Mouse (Mus musculus) heart, embryonic 13.5 days (tissue): ENCODE results near the gene Tlr5. TPM values are rescaled to one million over a fixed set of nuclear protein-coding genes. Genes with fewer than 3 reads are reported as not detected.
A peak's percentile ranks its signal among the peaks of the same experiment; 100 is the strongest.

ENCODE experiments used
- ATAC-seq: fragments of 200-750 bp; cut with Nextera tagmentation; 2 replicates; pipeline ENCODE4 v1.8.0; 2017; ENCODE audit warnings: moderate TSS enrichment; ENCODE audit not compliant: insufficient number of reproducible peaks, low FRiP score, low TSS enrichment; ENCODE audit errors: extremely low read depth
- H3K27ac ChIP-seq: fragments of 300-500 bp; sonication (generic); replicated peaks from 2 replicates; pipeline ENCODE4 v1.5.1; 2015; ENCODE audit warnings: moderate library complexity, mild to moderate bottlenecking, inconsistent platforms
- H3K27me3 ChIP-seq: fragments of 300-500 bp; sonication (generic); replicated peaks from 2 replicates; pipeline ENCODE4 v1.6.1; 2015; ENCODE audit warnings: mild to moderate bottlenecking, inconsistent platforms
- H3K36me3 ChIP-seq: fragments of 300-500 bp; sonication (generic); 2 replicates; pipeline ENCODE4 v1.6.1; 2015; ENCODE audit warnings: mild to moderate bottlenecking, inconsistent platforms
- H3K4me1 ChIP-seq: fragments of 300-500 bp; sonication (generic); 2 replicates; pipeline ENCODE4 v1.6.1; 2015; ENCODE audit warnings: inconsistent platforms
- H3K4me2 ChIP-seq: fragments of 300-500 bp; sonication (generic); 2 replicates; pipeline ENCODE4 v1.6.1; 2015; ENCODE audit warnings: inconsistent platforms, mild to moderate bottlenecking, moderate library complexity
- H3K4me3 ChIP-seq: fragments of 300-500 bp; sonication (generic); 2 replicates; pipeline ENCODE4 v1.5.1; 2015; ENCODE audit warnings: moderate library complexity, mild to moderate bottlenecking, inconsistent platforms
- H3K9ac ChIP-seq: fragments of 300-500 bp; sonication (generic); 2 replicates; pipeline ENCODE4 v1.6.1; 2015; ENCODE audit warnings: inconsistent platforms, mild to moderate bottlenecking, moderate library complexity
- H3K9me3 ChIP-seq: fragments of 300-500 bp; sonication (generic); 2 replicates; pipeline ENCODE4 v1.6.1; 2016; ENCODE audit warnings: inconsistent platforms
- WGBS: fragments of 180-500 bp; shearing (Covaris S2); methylation state at CpG from one replicate; pipeline ENCODE4 v1.1.7; 2015; ENCODE audit warnings: mixed read lengths; 5-methylcytosine and 5-hydroxymethylcytosine counted together
- polyA plus RNA-seq: library from polyadenylated mRNA; unstranded; fragments of >200 nt; fragmentation: Nextera tagmentation; extraction: Ambion mirVana; gene quantifications from 2 replicates; pipeline ENCODE4 v1.2.1, GENCODE M21; 2015

Gene Tlr5
- polyA plus RNA-seq: 3.1 and 3.6 TPM in 2 replicates

DNA sequence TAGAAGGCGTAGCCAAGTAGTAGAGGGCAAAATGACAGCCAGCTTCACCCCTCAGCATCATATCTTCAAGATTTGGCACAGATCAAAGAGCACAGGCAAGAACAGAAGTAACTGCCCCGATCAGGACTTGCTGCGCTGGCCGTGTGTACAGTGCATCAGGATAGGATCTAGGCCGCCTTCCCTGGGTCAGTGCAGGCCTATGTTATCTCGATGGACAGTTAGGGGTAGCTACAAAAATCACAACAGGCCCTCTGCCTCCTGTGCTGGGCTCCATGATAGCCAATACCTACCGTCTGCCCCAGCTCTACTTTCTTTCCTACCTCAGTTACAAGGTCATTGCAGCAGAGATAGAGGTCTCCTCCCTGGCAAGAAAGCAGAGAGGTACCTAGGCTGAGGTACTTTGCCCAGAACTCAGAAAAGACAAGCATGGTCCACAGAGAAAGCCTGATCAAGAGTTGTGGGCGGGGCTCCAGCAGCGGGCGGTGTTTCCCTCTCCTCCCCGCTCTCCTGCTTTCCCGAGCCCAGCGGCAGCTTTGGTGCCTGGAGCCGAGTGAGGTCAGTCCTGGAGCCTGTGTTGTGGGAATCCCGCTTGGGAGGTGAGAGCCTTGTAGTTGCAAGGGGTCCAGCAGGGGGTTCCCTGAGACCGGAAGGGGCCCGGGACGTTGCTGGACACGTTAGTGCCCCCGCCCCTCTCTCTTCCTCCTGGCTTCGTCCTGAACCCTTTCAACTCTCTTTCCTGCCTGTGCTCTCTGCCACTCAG is at the start of gene Tlr5:
Gene Tlr5, plus strand, starts transcription at position 502 of the 760 bp plus-strand sequence.
- Histone ChIP-seq H3K9ac (peak within 1 kb of the TSS; percentile 79), H3K36me3 (peaks cover 6% of the 10 kb centered on the region; the same call in 1 of the 2 replicates), H3K27me3 (no peaks in the 10 kb centered on the region), H3K4me2 (peak within 1 kb of the TSS; percentile 72), H3K27ac (peak within 1 kb of the TSS; percentile 91), H3K4me3 (peak within 1 kb of the TSS; percentile 53), H3K4me1 (peaks cover 78% of the 10 kb centered on the region), H3K9me3 (no peaks in the 10 kb centered on the region)
- WGBS: 6% methylated on average over 21 of the region's 21 CpGs
- ATAC-seq: no peak

DNA sequence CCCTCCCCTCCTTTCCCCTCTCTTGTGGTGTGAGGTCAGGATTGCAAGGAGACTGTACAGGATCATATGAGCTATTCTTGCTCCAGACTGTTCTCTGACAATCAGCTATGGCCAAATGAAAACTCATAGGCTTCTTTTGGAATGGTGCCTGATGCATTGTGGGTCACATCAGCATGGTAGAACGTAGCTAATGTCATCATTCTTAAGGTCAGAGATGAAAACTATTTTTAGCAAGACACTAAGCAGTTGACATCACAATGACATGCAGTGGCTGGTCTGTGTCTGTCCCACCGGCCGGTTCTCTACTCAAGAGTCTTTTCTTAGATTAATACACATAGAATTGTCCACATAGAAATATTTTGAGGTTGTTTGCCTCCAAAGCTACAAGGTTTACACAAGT is 48.9 kb upstream of the Tlr5 start:
- Histone ChIP-seq H3K9me3 (no peaks in the 10 kb centered on the region), H3K36me3 (no peaks in the 10 kb centered on the region), H3K4me2 (no peak overlapping the region), H3K4me1 (peaks cover 51% of the 10 kb centered on the region), H3K9ac (no peak overlapping the region), H3K4me3 (no peak overlapping the region), H3K27ac (peak overlapping the region; percentile 89), H3K27me3 (no peaks in the 10 kb centered on the region)
- 20% methylated on average over 3 of the region's 3 CpGs for WGBS
- ATAC-seq: no peak

DNA sequence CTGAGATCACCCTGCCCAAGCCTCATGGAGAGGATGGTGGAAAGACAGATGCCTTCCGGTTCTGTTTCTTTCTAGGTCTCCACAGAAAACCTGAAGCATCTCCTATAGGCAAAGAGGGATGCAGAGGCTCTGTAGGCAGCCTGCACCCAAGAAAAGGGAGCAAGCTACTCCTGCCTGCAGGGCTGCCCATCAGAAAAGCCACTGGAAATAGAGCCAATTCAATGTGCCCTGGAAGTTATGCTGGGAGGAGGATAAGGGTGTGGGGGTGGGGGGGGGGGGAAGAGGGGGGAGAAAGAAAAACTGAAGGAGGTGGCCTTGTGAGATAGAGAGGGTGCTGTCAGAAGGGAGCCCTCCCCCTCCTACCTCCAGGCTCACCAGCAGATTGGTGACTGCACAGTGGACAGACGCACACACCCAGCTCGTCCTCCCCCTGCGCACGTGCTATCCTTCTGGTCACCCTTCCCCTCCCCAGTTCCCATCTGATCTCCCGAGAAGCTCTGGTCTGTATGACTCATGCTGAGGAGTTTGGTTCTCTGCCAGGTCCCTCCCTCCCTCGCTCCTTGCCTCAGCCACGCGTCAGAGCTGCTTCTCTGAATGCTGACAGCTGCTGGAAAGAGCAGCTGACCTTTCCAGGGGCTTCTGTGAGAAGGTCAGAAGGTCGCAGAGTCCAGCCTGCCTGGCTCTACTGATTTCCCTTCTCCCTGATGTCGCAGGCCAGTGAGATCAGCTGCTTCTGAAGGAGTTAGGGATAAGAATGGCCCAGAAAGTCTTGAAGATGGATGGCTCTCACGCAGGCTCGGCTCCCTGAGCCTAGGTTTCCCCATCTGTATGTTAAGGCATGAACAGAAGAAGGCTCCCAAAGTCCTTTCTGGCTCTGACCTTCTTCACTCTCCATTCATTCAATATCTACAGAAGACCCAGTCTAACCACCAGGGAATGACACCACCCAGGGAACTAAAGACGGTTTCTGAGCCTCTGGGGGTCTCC is 46.2 kb upstream of the Tlr5 start:
- WGBS: 11% methylated on average over 14 of the region's 14 CpGs
- Histone ChIP-seq H3K9ac (peak overlapping the region; percentile 67), H3K4me1 (peaks cover 52% of the 10 kb centered on the region), H3K36me3 (no peaks in the 10 kb centered on the region), H3K9me3 (0 out of 2 replicates have a peak, but pooled peaks cover 4% of the 10 kb centered on the region), H3K4me3 (peak overlapping the region; percentile 13), H3K4me2 (peak overlapping the region; percentile 55), H3K27me3 (no peaks in the 10 kb centered on the region), H3K27ac (peak overlapping the region; percentile 89)
- peak; percentile 84 for ATAC-seq

DNA sequence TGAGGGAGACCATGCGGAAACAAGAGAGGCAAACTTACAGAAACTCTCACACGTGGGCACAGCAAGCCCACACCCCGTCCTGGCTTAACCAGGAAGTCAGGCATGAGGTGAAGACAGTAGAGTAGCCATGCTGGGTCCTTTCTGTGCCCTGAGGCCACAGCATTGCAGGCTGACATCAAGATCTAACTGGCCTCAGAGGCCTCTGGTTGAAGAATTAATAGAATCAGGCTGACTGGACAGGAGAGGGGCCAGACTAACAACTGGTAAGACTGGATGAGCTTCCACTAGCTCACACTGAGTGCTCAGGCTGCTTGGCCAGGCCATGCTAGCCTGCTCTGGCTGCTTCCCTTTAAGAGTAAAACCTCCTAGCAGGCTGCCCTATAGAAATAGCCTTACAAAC is 45.5 kb upstream of the Tlr5 start:
- Histone ChIP-seq H3K9ac (peak overlapping the region; percentile 58), H3K27ac (peak overlapping the region; percentile 89), H3K36me3 (no peaks in the 10 kb centered on the region), H3K9me3 (0 out of 2 replicates have a peak, but pooled peaks cover 4% of the 10 kb centered on the region), H3K4me3 (no peak overlapping the region), H3K4me1 (peaks cover 52% of the 10 kb centered on the region), H3K4me2 (no peak overlapping the region; the same call in 1 of the 2 replicates), H3K27me3 (no peaks in the 10 kb centered on the region)
- ATAC-seq: no peak
- 48% methylated on average over 3 of the region's 3 CpGs for WGBS

DNA sequence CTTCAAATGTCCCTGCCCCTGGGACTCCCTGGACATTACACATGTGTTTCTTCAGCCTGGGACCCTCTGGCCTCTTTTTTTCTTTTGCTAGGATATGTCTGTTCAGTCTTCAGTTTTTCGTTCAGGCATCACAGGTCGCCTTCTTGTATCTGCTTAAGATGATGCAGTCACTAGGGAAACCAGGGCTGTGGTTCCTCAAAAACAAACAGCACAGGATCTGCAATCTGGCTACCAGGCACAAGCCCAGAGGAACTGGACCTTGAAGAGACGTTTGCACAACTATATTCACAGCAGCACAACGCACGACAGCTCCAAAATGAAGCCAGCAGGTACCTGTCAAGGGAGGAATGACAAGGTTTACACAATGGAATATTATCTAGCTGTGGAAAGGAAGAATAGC is 45.0 kb upstream of the Tlr5 start:
- Histone ChIP-seq H3K4me3 (no peak overlapping the region), H3K27me3 (no peaks in the 10 kb centered on the region), H3K36me3 (no peaks in the 10 kb centered on the region), H3K27ac (no peak overlapping the region), H3K4me1 (peaks cover 52% of the 10 kb centered on the region), H3K4me2 (no peak overlapping the region), H3K9ac (peak overlapping the region; percentile 58; the same call in 1 of the 2 replicates), H3K9me3 (0 out of 2 replicates have a peak, but pooled peaks cover 4% of the 10 kb centered on the region)
- ATAC-seq: no peak
- WGBS: 76% methylated on average over 5 of the region's 5 CpGs

DNA sequence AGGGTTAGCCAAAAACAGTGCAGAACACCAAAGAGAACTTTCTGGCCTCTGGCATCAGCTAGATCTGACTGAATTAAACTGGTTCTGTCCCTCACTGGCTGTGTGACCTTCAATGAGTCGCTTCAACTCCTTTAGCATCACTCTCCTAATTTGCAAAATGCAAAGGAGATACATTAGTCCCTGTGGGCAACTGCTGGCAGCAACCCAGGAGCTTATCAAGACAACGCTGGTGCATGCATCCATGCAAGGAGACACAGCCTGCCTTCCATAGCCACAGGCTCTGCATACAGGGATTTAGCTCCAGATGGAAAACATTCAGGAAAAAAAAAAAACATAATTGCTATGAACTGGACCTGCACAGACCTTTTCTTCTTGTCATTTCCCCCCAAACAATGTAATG is 42.0 kb upstream of the Tlr5 start:
- no peak for ATAC-seq
- Histone ChIP-seq H3K4me2 (no peak overlapping the region), H3K4me3 (no peak overlapping the region), H3K27ac (no peak overlapping the region), H3K9me3 (0 out of 2 replicates have a peak, but pooled peaks cover 4% of the 10 kb centered on the region), H3K27me3 (no peaks in the 10 kb centered on the region), H3K9ac (no peak overlapping the region), H3K4me1 (peaks cover 29% of the 10 kb centered on the region), H3K36me3 (no peaks in the 10 kb centered on the region)
- WGBS: 42% methylated on average over 2 of the region's 2 CpGs

DNA sequence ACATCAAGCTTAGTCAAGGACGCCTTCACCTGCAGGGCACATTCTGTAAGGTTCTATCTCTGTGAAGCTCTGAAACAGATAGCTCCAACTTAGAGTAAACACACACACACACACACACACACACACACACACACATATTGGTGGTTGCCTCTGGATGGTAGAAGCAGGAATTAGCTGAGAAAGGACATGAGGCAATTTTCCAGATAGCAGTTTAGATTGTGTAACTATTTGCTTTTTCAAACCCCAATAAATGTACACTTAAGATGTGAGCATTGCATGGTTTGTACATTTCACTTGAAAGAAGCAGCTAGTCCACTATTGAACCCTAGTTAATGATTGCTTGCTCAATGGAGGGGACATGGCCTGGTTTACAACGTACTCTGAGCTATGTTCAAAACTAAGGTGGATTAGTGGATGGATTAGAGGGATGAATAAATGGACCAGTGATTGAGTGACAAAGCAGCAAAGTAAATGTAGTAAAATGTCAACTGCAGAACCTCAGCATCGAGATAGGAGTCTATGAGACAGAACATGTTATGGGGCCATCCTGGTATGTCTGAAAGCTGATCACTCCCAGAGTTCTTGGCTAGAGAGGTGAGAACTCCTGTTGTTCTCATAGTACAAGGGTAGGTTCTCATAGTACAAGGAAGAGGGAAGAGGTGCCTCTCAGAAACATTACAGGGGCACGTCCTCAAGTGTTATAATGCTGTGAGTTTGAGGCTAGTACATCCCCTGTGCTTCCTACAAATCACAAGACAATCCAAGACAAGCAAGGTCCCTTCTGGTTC is 40.3 kb upstream of the Tlr5 start:
- Histone ChIP-seq H3K9me3 (0 out of 2 replicates have a peak, but pooled peaks cover 4% of the 10 kb centered on the region), H3K9ac (no peak overlapping the region), H3K4me2 (no peak overlapping the region), H3K36me3 (no peaks in the 10 kb centered on the region), H3K27me3 (no peaks in the 10 kb centered on the region), H3K27ac (no peak overlapping the region), H3K4me3 (no peak overlapping the region), H3K4me1 (peaks cover 13% of the 10 kb centered on the region)
- 70% methylated on average over 4 of the region's 4 CpGs for WGBS
- no peak for ATAC-seq

DNA sequence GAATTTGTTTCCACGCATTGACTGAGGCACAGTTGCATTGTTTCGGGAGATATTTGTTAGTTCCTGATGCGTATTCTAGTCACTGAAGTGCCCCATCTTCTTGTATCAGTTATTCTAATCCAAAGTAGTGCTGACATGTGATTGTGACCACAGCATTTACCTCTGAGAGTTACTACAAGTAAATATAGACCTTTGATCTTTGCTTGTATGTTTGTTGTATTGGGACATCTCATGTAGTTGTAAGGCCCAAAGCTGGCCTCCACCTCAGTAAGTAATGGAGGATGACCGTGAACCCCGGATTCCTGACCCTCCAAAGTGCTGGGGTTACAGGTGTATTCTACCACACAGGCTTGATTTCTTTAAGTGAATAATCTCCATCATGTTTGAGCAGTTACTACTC is 38.4 kb upstream of the Tlr5 start:
- peaks cover 8% of the 10 kb centered on the region for H3K4me1 ChIP-seq
- H3K27me3 ChIP-seq: no peaks in the 10 kb centered on the region
- WGBS: 90% methylated on average over 5 of the region's 5 CpGs
- no peak overlapping the region for H3K4me2 ChIP-seq
- no peaks in the 10 kb centered on the region for H3K36me3 ChIP-seq
- H3K27ac ChIP-seq: no peak overlapping the region
- no peak overlapping the region for H3K9ac ChIP-seq
- H3K4me3 ChIP-seq: no peak overlapping the region
- 0 out of 2 replicates have a peak, but pooled peaks cover 4% of the 10 kb centered on the region for H3K9me3 ChIP-seq
- ATAC-seq: no peak

DNA sequence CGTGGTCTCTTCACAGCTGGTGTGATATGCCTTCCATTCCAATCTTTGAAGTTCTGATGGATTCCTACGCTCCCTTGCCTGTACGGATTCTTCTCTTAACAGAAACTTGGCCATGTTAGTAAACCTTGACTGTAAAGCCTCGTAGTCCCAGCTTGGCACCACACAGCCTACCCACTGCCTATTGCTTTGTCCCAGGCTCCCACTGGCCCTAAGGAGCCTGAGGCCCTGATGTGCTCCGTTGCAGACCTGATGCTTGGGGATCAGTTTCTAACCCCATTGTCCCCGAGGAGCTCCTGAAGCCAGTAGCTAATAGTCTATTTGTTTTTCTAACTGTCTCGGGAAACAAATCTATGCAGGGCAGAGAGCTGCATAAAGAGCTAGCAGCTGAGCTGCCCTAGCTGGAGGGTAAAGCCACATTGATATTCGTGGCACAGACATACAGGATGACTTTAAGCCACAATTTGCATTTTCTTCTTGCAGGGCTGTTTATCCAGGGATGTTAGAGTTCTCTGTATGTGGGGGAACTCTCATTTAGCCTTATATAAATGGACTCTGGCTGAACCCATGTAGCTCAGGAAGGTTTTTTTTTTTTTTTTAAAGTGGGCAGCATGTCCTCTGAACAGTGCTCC is 35.8 kb upstream of the Tlr5 start:
- Histone ChIP-seq H3K9me3 (no peaks in the 10 kb centered on the region), H3K36me3 (no peaks in the 10 kb centered on the region), H3K4me2 (no peak overlapping the region), H3K27me3 (no peaks in the 10 kb centered on the region), H3K27ac (no peak overlapping the region), H3K9ac (no peak overlapping the region), H3K4me1 (0 out of 2 replicates have a peak, but pooled peaks cover 5% of the 10 kb centered on the region), H3K4me3 (no peak overlapping the region)
- 57% methylated on average over 8 of the region's 8 CpGs for WGBS
- ATAC-seq: no peak

DNA sequence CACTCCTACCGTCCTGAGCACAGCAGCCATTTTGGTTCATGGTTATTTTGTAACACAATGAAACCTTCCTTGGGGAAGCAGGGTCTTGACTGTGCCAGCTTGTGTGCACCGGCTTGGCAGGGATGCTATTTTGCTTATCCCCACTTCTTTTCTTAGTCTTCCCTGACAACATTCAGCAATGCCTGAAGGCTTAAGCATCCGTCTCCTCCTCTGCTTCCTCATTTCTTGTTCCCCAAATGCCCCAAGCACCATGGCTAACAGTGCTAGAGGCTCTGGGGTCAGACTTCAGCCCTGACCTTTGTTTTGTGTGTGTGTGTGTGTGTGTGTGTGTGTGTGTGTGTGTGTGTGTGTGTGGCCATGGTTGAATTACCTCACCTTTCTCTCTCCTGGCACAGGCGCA is 31.8 kb upstream of the Tlr5 start:
- no peak overlapping the region for H3K4me3 ChIP-seq
- H3K4me1 ChIP-seq: peaks cover 11% of the 10 kb centered on the region; the same call in 1 of the 2 replicates
- no peak overlapping the region for H3K9ac ChIP-seq
- WGBS: 75% methylated on average over 4 of the region's 4 CpGs
- H3K27me3 ChIP-seq: no peaks in the 10 kb centered on the region
- ATAC-seq: no peak
- no peak overlapping the region for H3K4me2 ChIP-seq
- no peaks in the 10 kb centered on the region for H3K9me3 ChIP-seq
- H3K27ac ChIP-seq: no peak overlapping the region
- H3K36me3 ChIP-seq: no peaks in the 10 kb centered on the region
